Mouse (Mus musculus): Measurements from ENCODE around the gene Alkal2. TPM values are rescaled to one million over a fixed set of nuclear protein-coding genes. Genes with fewer than 3 reads are reported as not detected.

Alkal2 gene
- polyA plus RNA-seq (2016; fragmentation: Nextera tagmentation; extraction: Ambion mirVana) = not detected in 2 replicates

DNA sequence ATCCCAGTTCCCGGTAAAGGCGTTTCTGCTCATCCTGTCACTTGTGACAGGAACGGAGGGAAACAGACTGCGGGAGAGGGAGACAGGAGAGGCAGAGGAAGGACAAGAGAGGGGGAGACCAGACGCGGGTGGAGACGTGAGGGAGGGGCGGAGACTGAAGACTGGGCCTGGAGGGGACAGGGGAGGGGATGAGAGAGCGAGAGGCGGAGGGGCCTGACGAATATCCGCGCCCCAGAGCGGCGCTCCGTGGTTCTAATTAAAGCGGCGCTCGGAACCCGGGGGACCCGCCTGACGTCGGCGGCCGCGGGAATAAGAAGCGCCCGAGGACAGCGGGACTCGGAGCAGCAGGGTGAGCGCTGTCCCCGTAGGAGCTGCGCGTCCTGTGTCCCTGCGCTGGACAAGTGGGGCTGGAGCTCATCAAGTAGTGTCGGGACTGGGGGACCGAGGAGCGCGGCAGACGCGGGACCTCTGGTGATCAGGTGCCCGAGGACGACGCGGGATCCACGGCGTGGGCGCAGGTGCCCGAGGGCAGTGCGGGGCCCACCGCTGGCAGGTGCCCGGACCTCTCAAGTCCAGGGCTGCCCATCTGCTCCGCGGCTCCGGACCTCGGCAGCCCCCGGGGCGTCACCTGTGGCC lies at the start of gene Alkal2:
Alkal2 (plus strand) TSS at position 337 of the 636 bp plus-strand sequence.
- H3K4me2 ChIP-seq = peak within 1 kb of the TSS; percentile 65
- no peaks in the 10 kb centered on the region for H3K9me3 ChIP-seq (replicated peaks)
- peaks cover 69% of the 10 kb centered on the region for H3K27me3 ChIP-seq (replicated peaks)
- H3K4me3 ChIP-seq = peak within 1 kb of the TSS; percentile 39
- ATAC-seq = no peak
- H3K36me3 ChIP-seq = no peaks in the 10 kb centered on the region
- H3K9ac ChIP-seq = no peak within 1 kb of the TSS
- WGBS (ENCODE audit: insufficient replicate concordance) = 1% methylated on average over 56 of the region's 58 CpGs
- no peak within 1 kb of the TSS for H3K27ac ChIP-seq
- peaks cover 26% of the 10 kb centered on the region for H3K4me1 ChIP-seq

DNA sequence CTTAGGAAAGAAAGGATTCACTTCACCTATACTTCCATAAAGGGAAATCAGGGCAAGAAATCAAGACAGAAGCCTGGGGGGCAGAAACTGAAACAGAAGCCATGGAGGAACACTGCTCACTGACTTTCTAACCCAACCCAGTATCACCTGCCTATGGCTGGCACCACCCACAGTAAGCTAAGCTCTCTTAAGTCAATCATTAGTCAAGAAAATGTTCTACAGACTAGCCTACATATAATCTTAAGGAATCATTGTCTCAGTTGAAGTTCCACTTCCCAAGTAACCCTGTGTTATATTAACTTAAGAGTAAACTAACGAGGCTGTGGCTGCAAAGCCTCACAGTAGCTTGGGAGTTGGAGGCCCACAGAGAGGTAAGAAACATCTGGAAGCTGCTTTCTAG lies 35.6 kb upstream of the Alkal2 start:
- no peaks in the 10 kb centered on the region for H3K9me3 ChIP-seq (replicated peaks)
- whole genome bisulfite sequencing (ENCODE audit: insufficient replicate concordance) = 37% methylated on average over 1 of the region's 1 CpGs
- no peaks in the 10 kb centered on the region for H3K4me1 ChIP-seq
- no peak overlapping the region for H3K4me3 ChIP-seq
- H3K27ac ChIP-seq = no peak overlapping the region
- no peak for ATAC-seq
- H3K4me2 ChIP-seq = no peak overlapping the region
- H3K27me3 ChIP-seq (replicated peaks) = no peaks in the 10 kb centered on the region
- H3K36me3 ChIP-seq = no peaks in the 10 kb centered on the region
- no peak overlapping the region for H3K9ac ChIP-seq

DNA sequence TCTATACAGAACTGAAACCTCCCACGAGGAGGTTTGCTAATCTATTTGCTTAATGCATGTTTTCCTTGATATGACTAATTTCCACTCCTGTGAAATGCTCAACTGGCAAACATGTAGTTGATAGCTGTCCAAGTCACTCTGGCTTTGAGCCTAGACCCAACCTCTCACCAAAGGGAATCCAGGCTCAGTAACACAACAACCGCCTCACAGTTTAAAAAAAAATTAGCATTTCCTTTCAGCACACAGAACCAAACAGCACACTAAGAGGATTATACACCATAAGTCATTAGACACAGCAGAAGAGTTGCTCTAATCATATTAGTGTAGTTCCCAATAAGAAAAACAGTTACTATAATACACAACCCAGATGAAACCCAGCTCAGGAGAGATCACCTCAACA lies 33.2 kb upstream of the Alkal2 start:
- Histone ChIP-seq H3K4me1 (no peaks in the 10 kb centered on the region), H3K27me3 (replicated peaks) (no peaks in the 10 kb centered on the region), H3K9me3 (replicated peaks) (no peaks in the 10 kb centered on the region), H3K4me3 (no peak overlapping the region), H3K27ac (no peak overlapping the region), H3K4me2 (no peak overlapping the region), H3K9ac (no peak overlapping the region), H3K36me3 (no peaks in the 10 kb centered on the region)
- WGBS (ENCODE audit: insufficient replicate concordance) = 51% methylated on average over 2 of the region's 2 CpGs
- ATAC-seq = no peak

- WGBS (ENCODE audit: insufficient replicate concordance) = 85% methylated on average over 6 of the region's 6 CpGs
- H3K27me3 ChIP-seq (replicated peaks) = no peaks in the 10 kb centered on the region
- no peaks in the 10 kb centered on the region for H3K36me3 ChIP-seq
- no peaks in the 10 kb centered on the region for H3K9me3 ChIP-seq (replicated peaks)
- H3K4me3 ChIP-seq = no peak overlapping the region
- ATAC-seq = no peak
- H3K4me1 ChIP-seq = no peaks in the 10 kb centered on the region
- no peak overlapping the region for H3K27ac ChIP-seq
- H3K4me2 ChIP-seq = no peak overlapping the region
- H3K9ac ChIP-seq = no peak overlapping the region
These were observed 32.3 kb upstream of the Alkal2 start for GRCm38 (mm10) chr12:30851871-30852270.

GRCm38 (mm10) chr12:30855442-30856159 lies 28.5 kb upstream of the Alkal2 start:
- Histone ChIP-seq H3K9me3 (replicated peaks) (no peaks in the 10 kb centered on the region), H3K9ac (no peak overlapping the region), H3K36me3 (no peaks in the 10 kb centered on the region), H3K4me2 (no peak overlapping the region), H3K4me3 (no peak overlapping the region), H3K27me3 (replicated peaks) (no peaks in the 10 kb centered on the region), H3K4me1 (no peaks in the 10 kb centered on the region), H3K27ac (no peak overlapping the region)
- no peak for ATAC-seq
- WGBS (ENCODE audit: insufficient replicate concordance) = 61% methylated on average over 6 of the region's 6 CpGs

GRCm38 (mm10) chr12:30856172-30856571 lies 27.9 kb upstream of the Alkal2 start:
- Histone ChIP-seq H3K27ac (no peak overlapping the region), H3K9ac (no peak overlapping the region), H3K36me3 (no peaks in the 10 kb centered on the region), H3K4me1 (no peaks in the 10 kb centered on the region), H3K27me3 (replicated peaks) (no peaks in the 10 kb centered on the region), H3K4me3 (no peak overlapping the region), H3K9me3 (replicated peaks) (no peaks in the 10 kb centered on the region), H3K4me2 (no peak overlapping the region)
- WGBS (ENCODE audit: insufficient replicate concordance) = 80% methylated on average over 5 of the region's 5 CpGs
- no peak for ATAC-seq

GRCm38 (mm10) chr12:30864347-30864746 lies 19.8 kb upstream of the Alkal2 start:
- Histone ChIP-seq H3K4me2 (no peak overlapping the region), H3K4me1 (no peaks in the 10 kb centered on the region), H3K9me3 (replicated peaks) (no peaks in the 10 kb centered on the region), H3K27ac (no peak overlapping the region), H3K36me3 (no peaks in the 10 kb centered on the region), H3K4me3 (no peak overlapping the region), H3K9ac (no peak overlapping the region), H3K27me3 (replicated peaks) (no peaks in the 10 kb centered on the region)
- 67% methylated on average over 2 of the region's 2 CpGs for WGBS (ENCODE audit: insufficient replicate concordance)
- no peak for ATAC-seq

GRCm38 (mm10) chr12:30865781-30866180 lies 18.3 kb upstream of the Alkal2 start:
- H3K9ac ChIP-seq = no peak overlapping the region
- H3K9me3 ChIP-seq (replicated peaks) = no peaks in the 10 kb centered on the region
- no peaks in the 10 kb centered on the region for H3K4me1 ChIP-seq
- ATAC-seq = no peak
- H3K36me3 ChIP-seq = no peaks in the 10 kb centered on the region
- H3K27ac ChIP-seq = no peak overlapping the region
- no peak overlapping the region for H3K4me2 ChIP-seq
- WGBS (ENCODE audit: insufficient replicate concordance) = 61% methylated on average over 4 of the region's 4 CpGs
- no peaks in the 10 kb centered on the region for H3K27me3 ChIP-seq (replicated peaks)
- H3K4me3 ChIP-seq = no peak overlapping the region

DNA sequence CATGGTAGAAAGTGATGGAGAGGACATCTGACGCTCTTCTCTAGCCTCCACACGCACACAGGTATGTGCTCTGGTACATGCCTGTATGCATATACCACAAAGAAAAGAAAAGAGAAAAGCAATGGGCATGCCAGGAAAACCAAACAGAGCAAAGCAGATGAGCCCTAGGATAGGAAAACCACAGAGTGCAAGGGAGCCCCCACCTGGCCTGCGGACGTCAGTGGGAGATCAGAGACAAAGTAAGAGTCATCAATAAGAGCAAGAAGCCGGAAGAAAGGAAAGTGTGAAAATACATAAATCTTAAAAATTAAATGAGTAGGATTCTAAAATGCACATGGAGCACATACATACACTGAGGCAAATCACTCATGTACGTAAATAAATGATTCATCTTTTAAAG lies 4.7 kb upstream of the Alkal2 start:
- Histone ChIP-seq H3K9ac (no peak overlapping the region), H3K27me3 (replicated peaks) (peaks cover 50% of the 10 kb centered on the region), H3K4me1 (peaks cover 6% of the 10 kb centered on the region; the same call in 1 of the 2 replicates), H3K9me3 (replicated peaks) (no peaks in the 10 kb centered on the region), H3K4me2 (no peak overlapping the region), H3K4me3 (no peak overlapping the region), H3K36me3 (no peaks in the 10 kb centered on the region), H3K27ac (no peak overlapping the region)
- no peak for ATAC-seq
- 53% methylated on average over 6 of the region's 6 CpGs for WGBS (ENCODE audit: insufficient replicate concordance)

DNA sequence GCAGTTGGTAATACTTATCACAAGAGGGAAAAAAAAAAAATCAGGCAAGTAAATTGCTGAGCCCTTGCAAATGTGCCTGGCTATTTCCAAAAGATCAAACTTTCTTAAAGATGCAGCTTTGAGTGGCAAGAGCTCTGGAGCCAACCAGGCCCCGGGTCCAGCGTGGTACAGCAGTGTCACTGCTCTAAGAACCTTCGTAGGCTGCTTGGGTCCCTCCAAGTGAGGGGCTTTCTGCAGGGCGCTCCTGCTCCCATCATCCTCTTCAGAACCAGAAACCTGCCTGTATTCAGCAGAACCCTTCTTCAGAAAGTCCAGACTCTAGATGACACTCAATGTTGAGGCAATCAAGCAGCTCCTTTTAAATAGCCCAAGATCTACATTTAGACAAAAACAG lies 533 bp upstream of the Alkal2 start:
- H3K4me2 ChIP-seq = peak overlapping the region; percentile 65
- H3K9ac ChIP-seq = no peak overlapping the region
- H3K27me3 ChIP-seq (replicated peaks) = peaks cover 70% of the 10 kb centered on the region
- H3K27ac ChIP-seq = no peak overlapping the region
- H3K4me1 ChIP-seq = peaks cover 23% of the 10 kb centered on the region
- 16% methylated on average over 4 of the region's 4 CpGs for WGBS (ENCODE audit: insufficient replicate concordance)
- H3K36me3 ChIP-seq = no peaks in the 10 kb centered on the region
- no peak for ATAC-seq
- H3K4me3 ChIP-seq = peak overlapping the region; percentile 39
- H3K9me3 ChIP-seq (replicated peaks) = no peaks in the 10 kb centered on the region

DNA sequence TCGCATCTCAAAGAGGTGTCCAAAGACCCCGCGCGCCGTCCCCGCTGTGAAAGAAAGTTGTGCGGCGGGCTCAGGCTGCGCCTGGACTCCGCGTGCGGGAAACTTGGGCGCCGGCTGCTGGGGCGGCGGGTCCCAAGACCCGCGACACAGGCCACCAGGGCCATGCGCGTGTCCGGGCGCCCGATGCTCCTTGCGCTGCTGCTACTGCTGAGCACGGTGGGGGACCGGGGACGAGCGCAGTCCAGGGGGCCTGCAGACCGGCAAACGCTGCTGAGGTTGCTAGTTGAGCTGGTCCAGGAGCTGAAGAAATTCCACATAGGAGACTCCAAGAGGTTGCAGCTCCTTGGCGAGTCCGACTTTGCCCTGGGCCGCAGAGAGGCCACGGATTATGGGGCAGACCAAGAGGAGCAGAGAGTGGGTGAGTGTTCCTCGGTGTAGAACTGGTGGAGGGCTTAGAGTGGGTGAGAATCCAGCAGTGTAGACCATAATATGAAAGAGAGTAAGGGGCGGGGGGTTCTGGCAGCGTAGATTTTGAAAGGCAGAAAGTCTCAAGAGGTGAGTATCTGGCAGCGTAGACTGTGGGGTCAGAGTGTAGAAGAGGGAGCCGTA lies 604 bp downstream of the Alkal2 start:
- Histone ChIP-seq H3K36me3 (no peaks in the 10 kb centered on the region), H3K27me3 (replicated peaks) (peaks cover 64% of the 10 kb centered on the region), H3K4me2 (peak overlapping the region; percentile 65), H3K9ac (no peak overlapping the region), H3K4me1 (peaks cover 26% of the 10 kb centered on the region), H3K27ac (no peak overlapping the region), H3K4me3 (peak overlapping the region; percentile 39), H3K9me3 (replicated peaks) (no peaks in the 10 kb centered on the region)
- WGBS (ENCODE audit: insufficient replicate concordance) = 7% methylated on average over 39 of the region's 39 CpGs
- no peak for ATAC-seq

DNA sequence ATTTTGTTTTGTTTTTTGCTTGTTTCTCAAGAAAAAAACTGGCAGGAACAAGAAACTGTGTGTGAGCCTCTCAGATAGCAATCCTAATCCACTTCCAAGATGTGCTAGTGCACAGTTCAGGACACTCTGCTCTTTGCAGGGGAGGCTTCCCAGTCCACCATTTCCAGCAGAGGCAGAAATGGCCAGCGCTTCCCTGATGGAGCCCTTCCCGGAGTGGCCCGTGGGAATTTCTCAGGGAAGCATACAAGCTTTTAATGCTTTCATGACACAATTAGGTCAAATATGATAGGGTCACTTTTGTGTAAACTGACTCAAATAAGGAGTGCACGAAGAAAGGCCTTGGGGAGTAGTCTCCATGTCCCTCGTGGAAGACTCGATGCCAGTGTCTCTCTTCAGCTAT lies 1.8 kb downstream of the Alkal2 start:
- Histone ChIP-seq H3K4me1 (peaks cover 35% of the 10 kb centered on the region), H3K9me3 (replicated peaks) (no peaks in the 10 kb centered on the region), H3K27ac (no peak overlapping the region), H3K4me3 (no peak overlapping the region), H3K36me3 (no peaks in the 10 kb centered on the region), H3K27me3 (replicated peaks) (peaks cover 60% of the 10 kb centered on the region), H3K4me2 (no peak overlapping the region), H3K9ac (no peak overlapping the region)
- ATAC-seq = no peak
- 66% methylated on average over 6 of the region's 6 CpGs for WGBS (ENCODE audit: insufficient replicate concordance)
